Mouse (Mus musculus) brain, embryonic 14.5 days (tissue): ENCODE measurements around the gene Lsm6.

Experiments
- CTCF ChIP-seq: fragments of 200-500 bp; IDR thresholded peaks from 2 replicates; pipeline ENCODE4 v1.5.1; 2012; ENCODE audit warnings: inconsistent platforms, mild to moderate bottlenecking, moderate library complexity, borderline replicate concordance; ENCODE audit not compliant: insufficient read depth, insufficient read length; ENCODE audit errors: extremely low read depth
- POLR2A ChIP-seq: fragments of 200-500 bp; IDR thresholded peaks from 2 replicates; pipeline ENCODE4 v1.6.1; 2012; ENCODE audit warnings: mild to moderate bottlenecking, inconsistent platforms, borderline replicate concordance; ENCODE audit not compliant: poor library complexity, insufficient read depth, insufficient read length, severe bottlenecking; ENCODE audit errors: extremely low read depth

DNA sequence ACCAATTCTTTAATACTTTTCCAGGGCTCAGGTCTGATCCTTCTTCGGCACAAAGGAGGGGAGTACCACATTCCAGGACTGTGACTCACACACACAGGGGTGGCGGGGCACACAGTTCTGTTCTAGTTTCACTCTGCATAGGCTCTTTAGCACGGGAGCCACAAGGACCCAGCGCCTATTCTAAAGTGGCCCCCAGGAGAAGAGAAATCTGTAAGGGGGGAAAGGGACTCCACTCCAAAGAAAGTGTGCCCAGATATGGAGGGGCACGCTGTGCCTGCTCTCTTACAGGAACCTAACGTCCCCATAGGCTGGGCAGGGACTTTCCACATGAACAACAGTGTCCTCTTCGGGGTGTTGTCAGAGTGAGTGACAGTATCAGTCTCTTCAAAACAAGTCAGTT is 49.7 kb downstream of the Lsm6 start:
- no peak for TF ChIP-seq CTCF
- TF ChIP-seq POLR2A: no peak
